11 mouse cellular contexts compared by ENCODE assay signal in genomic region chr12:15971786-15972185, GRCm38 (mm10).
"Had no signal": no experiment of that assay in that cellular context is flagged by ENCODE, and none has a peak within 500 bp of the region (broad histone marks: within the 10 kb centered on the region; RNA-seq: fewer than 3 reads in every experiment).

No protein-coding gene starts in this region.

- H3K27ac ChIP-seq: limb, embryonic 13.5 days; liver, embryonic 15.5 days; midbrain, embryonic 13.5 days; neural tube, embryonic 15.5 days had no signal

- H3K4me3 ChIP-seq: limb, embryonic 13.5 days; liver, embryonic 15.5 days; midbrain, embryonic 13.5 days; neural tube, embryonic 15.5 days had no signal

- H3K9ac ChIP-seq: limb, embryonic 13.5 days; liver, embryonic 15.5 days; midbrain, embryonic 13.5 days; neural tube, embryonic 15.5 days had no signal

- DNase-seq: kidney, adult 8-10 months; kidney, postnatal 25 days; left cerebral cortex, postnatal 4 days; lung, adult 2 months; lung, postnatal 36 days had no signal

- H3K9me3 ChIP-seq: limb, embryonic 13.5 days; liver, embryonic 15.5 days; midbrain, embryonic 13.5 days; neural tube, embryonic 15.5 days had no signal

- H3K4me1 ChIP-seq: liver, embryonic 15.5 days; midbrain, embryonic 13.5 days; neural tube, embryonic 15.5 days had no signal

- H3K4me2 ChIP-seq: limb, embryonic 13.5 days; liver, embryonic 15.5 days; midbrain, embryonic 13.5 days; neural tube, embryonic 15.5 days had no signal

- ATAC-seq: intestine, postnatal 0 days; lung, postnatal 0 days; midbrain, embryonic 13.5 days had no signal

- H3K36me3 ChIP-seq: limb, embryonic 13.5 days; liver, embryonic 15.5 days; midbrain, embryonic 13.5 days; neural tube, embryonic 15.5 days had no signal

- H3K27me3 ChIP-seq: limb, embryonic 13.5 days; liver, embryonic 15.5 days; midbrain, embryonic 13.5 days; neural tube, embryonic 15.5 days had no signal
